Mouse (Mus musculus) T-helper 2 cell (primary cell): Measurements from ENCODE around the gene Gtf2ird1.
"Not testable (repeated sequence)": the region's sequence is repeated elsewhere in the genome, so short reads cannot be mapped to it uniquely, and the experiment has no call there.

Experiments used
- in situ Hi-C: fragments of 300-600 bp; cut with MboI, MseI; formaldehyde crosslinking; loops from one replicate; pipeline ENCODE4 v1.15.1; 2025; ENCODE audit warnings: high pct_unique_total_duplicates

Gtf2ird1 gene

DNA sequence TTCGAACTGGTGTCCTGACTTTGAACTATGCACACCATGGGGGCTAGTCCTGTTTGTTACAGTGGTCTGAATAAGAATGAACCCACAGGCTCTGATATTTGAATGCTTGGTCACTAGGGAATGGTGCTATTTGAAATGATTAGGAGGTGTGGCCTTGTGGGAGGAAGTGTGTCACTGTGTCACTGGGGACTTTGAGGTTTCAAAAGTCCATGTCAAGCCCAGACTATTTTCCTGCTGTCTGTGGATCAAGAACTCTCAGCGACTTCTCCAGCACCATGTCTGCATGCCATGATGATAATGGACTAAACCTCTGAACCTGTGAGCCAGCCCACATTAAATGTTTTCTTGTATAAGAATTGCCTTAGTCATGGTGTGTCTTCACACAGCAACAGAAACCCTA lies 44.2 kb downstream of the Gtf2ird1 start:
- in situ Hi-C loops, result no loop called here

DNA sequence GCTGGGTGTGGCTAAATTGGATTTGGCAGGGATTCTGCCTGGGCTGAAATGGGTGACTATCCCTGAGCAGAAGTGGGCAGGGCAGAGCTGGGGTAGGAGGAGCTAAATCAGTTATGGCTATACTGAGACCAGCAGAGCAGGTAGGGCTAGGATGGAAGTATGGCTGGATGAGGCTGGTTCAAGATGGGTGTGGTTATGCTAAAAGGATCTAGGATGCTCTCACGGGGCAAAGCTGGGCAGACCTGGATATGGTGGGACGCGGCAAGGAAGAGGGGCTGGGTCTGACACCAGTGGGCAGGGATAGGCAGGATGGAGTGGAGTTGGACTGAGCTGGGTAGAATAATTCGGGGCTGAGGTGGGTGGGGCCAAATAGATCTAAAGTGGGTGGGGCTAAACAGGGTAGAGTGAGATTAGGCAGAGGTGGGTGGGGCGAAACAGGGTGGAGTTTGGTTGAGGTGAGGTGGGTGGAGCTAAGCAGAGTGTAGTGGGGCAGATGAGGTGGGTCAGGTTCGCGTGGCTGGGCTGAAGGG lies 46.1 kb downstream of the Gtf2ird1 start:
- in situ Hi-C loops, result no loop called here

- in situ Hi-C loops, result loop anchor here (10.0 kb wide), 1 partner anchor 865 kb away; no protein-coding TSS in a partner anchor
Measured at GRCm38 (mm10) chr5:134409606-134410306, 46.8 kb downstream of the Gtf2ird1 start.

- in situ Hi-C loops, result loop anchor here (10.0 kb wide), 1 partner anchor 867 kb away; no protein-coding TSS in a partner anchor
Measured at GRCm38 (mm10) chr5:134408119-134408518, 48.4 kb downstream of the Gtf2ird1 start.

- in situ Hi-C loops, result loop anchor here (10.0 kb wide), 1 partner anchor 873 kb away; no protein-coding TSS in a partner anchor
Measured at GRCm38 (mm10) chr5:134401841-134402240, 54.7 kb downstream of the Gtf2ird1 start.

- in situ Hi-C loops, result no loop called here
Measured at GRCm38 (mm10) chr5:134397434-134398163, 58.9 kb downstream of the Gtf2ird1 start.

- in situ Hi-C loops, result no loop called here
Measured at GRCm38 (mm10) chr5:134396519-134396918, 60.0 kb downstream of the Gtf2ird1 start.

GRCm38 (mm10) chr5:134394624-134395023 lies 61.9 kb downstream of the Gtf2ird1 start:
- in situ Hi-C loops, result no loop called here

- in situ Hi-C loops, result no loop called here
Measured at GRCm38 (mm10) chr5:134393624-134394023, 62.9 kb downstream of the Gtf2ird1 start.

DNA sequence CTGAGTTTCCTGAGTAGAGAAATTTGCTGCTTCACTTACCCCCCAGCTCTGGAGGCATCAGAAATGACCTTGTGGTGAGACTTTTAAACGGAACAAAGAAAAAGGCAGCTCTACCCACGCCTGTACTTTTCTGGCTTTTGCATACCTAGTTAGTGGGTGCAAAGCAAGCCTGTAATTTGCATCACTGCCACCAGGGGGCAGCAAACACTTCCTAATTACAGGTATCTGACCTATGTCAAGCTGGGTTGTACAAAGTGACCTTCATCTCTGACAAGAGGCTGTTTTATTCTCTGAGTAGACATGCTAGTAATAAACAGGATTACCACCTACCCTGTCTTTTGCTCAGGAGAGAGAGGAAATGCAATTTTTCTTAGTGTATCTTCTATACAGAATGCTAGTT lies 71.4 kb downstream of the Gtf2ird1 start:
- in situ Hi-C loops, result no loop called here

DNA sequence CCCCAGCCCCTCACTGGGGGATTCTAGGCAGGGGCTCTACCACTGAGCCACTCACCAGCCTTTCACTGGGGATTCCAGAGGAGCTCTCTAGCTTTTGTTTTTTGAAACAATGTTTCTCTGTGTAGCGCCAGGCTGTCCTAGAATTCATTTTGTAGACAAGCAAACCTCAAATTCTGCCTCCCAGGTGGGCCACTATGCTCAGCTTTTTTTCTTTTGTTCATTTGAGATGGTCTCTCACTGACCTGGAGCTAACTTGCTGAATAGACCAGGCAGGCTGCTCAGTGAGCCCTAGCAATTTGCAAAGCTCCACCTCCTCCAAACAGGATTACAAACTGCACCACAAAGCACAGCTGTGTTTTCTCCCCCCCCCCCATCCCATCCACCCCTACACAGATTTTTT lies 81.3 kb downstream of the Gtf2ird1 start:
- in situ Hi-C loops, result no loop called here

- in situ Hi-C loops, result no loop called here
Measured at GRCm38 (mm10) chr5:134374546-134374945, 82.0 kb downstream of the Gtf2ird1 start.

- in situ Hi-C loops, result no loop called here
Measured at GRCm38 (mm10) chr5:134373912-134374488, 82.5 kb downstream of the Gtf2ird1 start.

DNA sequence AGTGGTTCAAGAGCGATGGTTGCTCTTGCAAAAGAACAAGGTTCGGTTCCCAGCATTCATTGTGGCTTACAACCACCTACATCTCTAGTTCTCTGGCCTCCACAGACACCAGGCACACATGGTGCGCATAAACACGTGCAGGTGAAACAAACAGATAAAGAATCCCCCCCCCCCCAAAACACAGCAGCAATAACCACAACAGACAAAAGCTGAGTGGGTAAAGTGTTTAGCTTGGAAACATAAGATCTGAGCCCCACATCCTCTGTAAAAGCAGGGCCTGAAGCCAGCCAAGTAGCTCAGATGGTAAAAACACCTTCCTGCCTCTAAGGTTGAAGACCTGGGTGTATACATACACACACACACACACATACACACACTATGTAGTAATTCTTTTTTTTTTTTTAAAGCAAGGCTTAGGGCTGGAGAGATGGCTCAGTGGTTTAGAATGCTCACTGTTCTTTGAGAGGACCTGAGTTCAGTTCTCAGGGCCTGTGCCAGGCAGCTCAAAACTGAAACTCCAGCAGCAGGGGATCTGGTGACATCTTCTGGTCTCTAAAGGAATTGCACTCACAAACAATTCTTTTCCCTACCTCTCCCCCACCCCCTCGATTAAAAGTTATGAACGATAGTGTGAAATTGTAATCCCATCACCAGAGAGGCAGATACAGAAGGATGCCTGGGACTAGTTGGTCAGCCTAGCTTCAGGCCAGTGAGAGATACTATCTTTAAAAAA lies 83.4 kb downstream of the Gtf2ird1 start:
- in situ Hi-C loops, result no loop called here

DNA sequence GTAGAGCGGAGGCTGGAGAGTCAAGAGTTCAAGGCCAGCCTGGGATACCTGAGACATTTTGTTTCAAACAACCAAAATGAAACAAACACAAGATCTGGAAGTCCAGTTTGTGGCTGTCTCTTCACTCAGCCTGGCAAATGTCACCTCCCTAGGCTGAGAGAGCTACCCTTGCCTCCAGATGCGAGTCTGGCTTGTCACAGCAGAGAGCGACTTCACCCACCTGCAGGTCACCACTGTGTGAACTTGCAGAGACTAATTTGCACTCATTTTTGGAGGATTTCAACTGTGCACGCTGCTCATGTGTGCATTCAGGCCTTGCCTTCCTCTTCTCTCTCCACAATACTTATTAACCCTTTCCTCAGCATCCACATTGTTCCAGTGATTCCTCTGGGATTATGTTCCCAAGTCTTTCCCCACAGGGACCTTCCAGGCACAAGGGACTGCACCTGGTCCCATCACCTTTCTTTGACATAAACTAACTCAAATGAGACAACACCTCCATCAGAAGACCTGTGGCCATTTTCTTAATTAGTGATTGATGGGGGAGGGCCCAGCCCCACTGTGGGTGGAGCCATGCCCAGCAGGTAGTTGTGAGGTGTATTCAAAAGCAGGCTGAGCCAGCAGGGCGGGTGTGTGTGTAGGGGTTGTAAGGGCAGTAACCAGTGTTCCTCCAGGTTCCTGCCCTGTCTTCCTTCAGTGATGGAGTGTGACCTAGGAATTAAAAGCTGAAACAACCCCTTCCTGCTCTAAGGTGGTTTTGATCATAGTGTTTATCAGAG lies 84.8 kb downstream of the Gtf2ird1 start:
- in situ Hi-C loops, result no loop called here

- in situ Hi-C loops, result no loop called here
Measured at GRCm38 (mm10) chr5:134370831-134371230, 85.7 kb downstream of the Gtf2ird1 start.

DNA sequence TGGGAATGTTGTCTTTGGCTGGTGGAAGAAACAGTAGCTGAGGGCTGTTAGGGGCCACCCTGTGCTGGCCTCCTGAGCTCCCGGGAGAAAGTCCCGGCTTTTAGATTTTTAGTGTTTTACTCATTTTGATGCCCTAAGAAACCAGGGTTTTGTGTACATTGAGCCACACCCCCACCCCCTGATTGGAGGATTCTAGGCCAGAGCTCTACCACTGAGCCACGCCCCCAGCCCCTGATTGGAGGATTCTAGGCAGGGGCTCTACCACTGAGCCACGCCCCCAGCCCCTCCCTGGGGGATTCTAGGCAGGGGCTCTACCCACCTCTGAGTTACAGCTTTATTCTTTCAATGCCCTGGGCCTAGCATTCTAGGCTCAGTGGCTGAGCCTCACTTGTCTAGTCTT lies 97.4 kb downstream of the Gtf2ird1 start:
- in situ Hi-C loops, result no loop called here

DNA sequence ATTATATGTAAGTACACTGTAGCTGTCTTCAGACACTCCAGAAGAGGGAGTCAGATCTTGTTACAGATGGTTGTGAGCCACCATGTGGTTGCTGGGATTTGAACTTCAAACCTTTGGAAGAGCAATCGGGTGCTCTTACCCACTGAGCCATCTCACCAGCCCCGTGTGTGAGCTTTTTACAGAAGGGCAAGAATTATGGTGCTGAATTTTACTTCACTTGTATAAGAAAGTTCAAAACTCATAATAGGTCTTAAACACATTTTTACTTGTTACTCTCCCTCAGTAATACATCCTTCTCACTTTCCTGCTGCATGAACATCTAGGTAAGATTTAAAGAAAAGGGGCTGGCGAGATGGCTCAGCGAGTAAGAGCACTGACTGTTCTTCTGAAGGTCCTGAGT lies 101.1 kb downstream of the Gtf2ird1 start:
- in situ Hi-C loops, result not testable (repeated sequence)

- in situ Hi-C loops, result no loop called here
Measured at GRCm38 (mm10) chr5:134353117-134353516, 103.4 kb downstream of the Gtf2ird1 start.

DNA sequence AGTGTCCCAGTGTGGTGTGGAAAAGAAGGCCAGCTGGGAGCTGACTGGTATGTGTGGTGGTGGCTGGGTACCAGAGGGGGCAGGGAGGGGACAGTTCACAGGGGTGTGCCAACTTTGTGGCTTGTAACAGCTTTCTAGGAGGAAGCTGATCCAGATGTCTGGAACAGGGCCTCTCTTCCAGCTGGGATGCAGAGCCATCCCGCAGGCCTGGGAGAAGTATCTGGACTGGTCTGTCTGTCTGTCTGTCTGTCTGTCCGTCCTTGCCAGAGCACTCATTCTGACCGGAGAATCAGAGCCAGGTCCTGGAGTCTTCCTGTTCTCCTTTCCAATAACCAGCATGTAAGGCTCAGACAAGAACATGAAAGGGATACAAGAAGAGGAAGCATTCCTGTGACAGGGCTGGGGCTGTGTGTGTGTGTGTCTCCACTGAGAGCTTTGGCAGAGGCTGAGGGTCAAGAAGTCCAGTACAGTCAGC lies 104.0 kb downstream of the Gtf2ird1 start:
- in situ Hi-C loops, result no loop called here

GRCm38 (mm10) chr5:134350660-134351059 lies 105.9 kb downstream of the Gtf2ird1 start:
- in situ Hi-C loops, result no loop called here
